Mouse (Mus musculus) stomach, adult 2 months (tissue): ENCODE results near the gene Adh6b. TPM values are rescaled to one million over a fixed set of nuclear protein-coding genes. Genes with fewer than 3 reads are reported as not detected.

Experiments used
- polyA plus RNA-seq: library from polyadenylated mRNA; depleted of rRNA; stranded (reverse); fragments of >200 nt; gene quantifications from 2 replicates; pipeline ENCODE4 v1.2.3, GENCODE M21; 2012; rRNA removed

Adh6b gene
- polyA plus RNA-seq, result 0.14 TPM in 1 of 2 replicates, not detected in the other

GRCm38 (mm10) chr3:138341471-138341870 is at the start of gene Adh6b:
Gene Adh6b, plus strand, starts transcription at chr3:138341775.

GRCm38 (mm10) chr3:138312965-138313364 is 28.6 kb upstream of the Adh6b start, which contains the start of gene Adh6a:
Gene Adh6a, plus strand, starts transcription at chr3:138313286.

Other genes starting within 250 kb of the Adh6b start
- gene Trmt10a, start 198.3 kb upstream of the Adh6b start, polyA plus RNA-seq, result 0.11 and 0.21 TPM in 2 replicates
- 0.13 and 0.24 TPM in 2 replicates for gene Mttp, start 196.8 kb upstream of the Adh6b start, polyA plus RNA-seq
- not detected in 2 replicates for gene 4930579F01Rik, start 147.9 kb upstream of the Adh6b start, polyA plus RNA-seq
- 11.4 and 14.1 TPM in 2 replicates for gene Adh7, start 124.0 kb upstream of the Adh6b start, polyA plus RNA-seq
- gene Adh1, start 80.8 kb upstream of the Adh6b start, polyA plus RNA-seq, result 18.9 and 21.4 TPM in 2 replicates
- 0.15 TPM in 2 replicates for gene Adh6a, start 28.5 kb upstream of the Adh6b start, polyA plus RNA-seq
- not detected in 2 replicates for gene Adh4, start 73.7 kb downstream of the Adh6b start, polyA plus RNA-seq
- gene Adh5, start 101.3 kb downstream of the Adh6b start, polyA plus RNA-seq, result 5.0 and 5.6 TPM in 2 replicates
- gene Metap1, start 147.7 kb downstream of the Adh6b start, polyA plus RNA-seq, result 2.9 and 4.5 TPM in 2 replicates
- gene Eif4e, start 184.4 kb downstream of the Adh6b start, polyA plus RNA-seq, result 1.00 and 2.5 TPM in 2 replicates